In genomic region chr12:44209141-44209823, GRCm38 (mm10) we compare ENCODE assay signal across 8 mouse cellular contexts. TPM values are rescaled to one million over a fixed set of nuclear protein-coding genes. Genes with fewer than 3 reads are reported as not detected.
DNase-seq lines count a peak whose midpoint lies in the region; ATAC-seq lines count a peak whose summit lies in the region.

No protein-coding gene starts in this region.

- WGBS in embryonic facial prominence, embryonic 11.5 days: under 1% methylated on average over 37 of the region's 37 CpGs
- WGBS in heart, embryonic 13.5 days: under 1% methylated on average over 37 of the region's 37 CpGs
- under 1% methylated on average over 37 of the region's 37 CpGs for whole genome bisulfite sequencing in kidney, embryonic 15.5 days
- under 1% methylated on average over 37 of the region's 37 CpGs for WGBS in liver, embryonic 15.5 days (ENCODE audit: insufficient replicate concordance)
- under 1% methylated on average over 37 of the region's 37 CpGs for WGBS in neural tube, embryonic 14.5 days

- no peaks in the 10 kb centered on the region for H3K27me3 ChIP-seq in embryonic facial prominence, embryonic 11.5 days (ENCODE audit: control insufficient read depth, insufficient read depth, low read length)
- peaks cover 5% of the 10 kb centered on the region for H3K27me3 ChIP-seq in heart, embryonic 13.5 days (replicated peaks)
- H3K27me3 ChIP-seq in kidney, embryonic 15.5 days: no peaks in the 10 kb centered on the region
- no peaks in the 10 kb centered on the region for H3K27me3 ChIP-seq in liver, embryonic 15.5 days
- no peaks in the 10 kb centered on the region for H3K27me3 ChIP-seq in neural tube, embryonic 14.5 days (ENCODE audit: control insufficient read depth, insufficient read depth, low read length)

- no peak for ATAC-seq in embryonic facial prominence, embryonic 11.5 days (replicated peaks; ENCODE audit: insufficient number of reproducible peaks, low FRiP score, low TSS enrichment, low read depth)
- peak; percentile 20 for ATAC-seq in heart, embryonic 13.5 days (ENCODE audit: extremely low read depth, insufficient number of reproducible peaks, low FRiP score, low TSS enrichment)
- peak; percentile 44 for ATAC-seq in kidney, embryonic 15.5 days (replicated peaks; ENCODE audit: low FRiP score)
- ATAC-seq in liver, embryonic 15.5 days (ENCODE audit: insufficient read depth): no peak
- ATAC-seq in neural tube, embryonic 14.5 days (ENCODE audit: low read depth): no peak
- ATAC-seq in erythroid progenitor cell, adult 5-6 weeks (replicated peaks; ENCODE audit: low FRiP score, poor library complexity, severe bottlenecking): no peak

- peak overlapping the region; percentile 50 for H3K4me2 ChIP-seq in embryonic facial prominence, embryonic 11.5 days (ENCODE audit: low read depth, low read length)
- peak overlapping the region; percentile 85 for H3K4me2 ChIP-seq in heart, embryonic 13.5 days
- H3K4me2 ChIP-seq in kidney, embryonic 15.5 days: peak overlapping the region; percentile 75
- H3K4me2 ChIP-seq in liver, embryonic 15.5 days: peak overlapping the region; percentile 97
- peak overlapping the region; percentile 54 for H3K4me2 ChIP-seq in neural tube, embryonic 14.5 days (ENCODE audit: low read depth, low read length)

- peak overlapping the region; percentile 76 for H3K27ac ChIP-seq in embryonic facial prominence, embryonic 11.5 days (replicated peaks; ENCODE audit: low read depth, low read length)
- peak overlapping the region; percentile 82 for H3K27ac ChIP-seq in heart, embryonic 13.5 days (replicated peaks)
- H3K27ac ChIP-seq in kidney, embryonic 15.5 days: peak overlapping the region; percentile 89
- peak overlapping the region; percentile 82 for H3K27ac ChIP-seq in liver, embryonic 15.5 days (replicated peaks)
- H3K27ac ChIP-seq in neural tube, embryonic 14.5 days (ENCODE audit: low read depth, low read length): peak overlapping the region; percentile 88

- DNase-seq in CD4-positive helper T cell, adult 2 months (ENCODE audit: low read depth, low spot score): peak; percentile 51
- peak; percentile 14 to 34 for DNase-seq in adrenal gland, adult 18-20 months (ENCODE audit: low spot score in 2 of 2)
- DNase-seq in embryonic facial prominence, embryonic 11.5 days (ENCODE audit: low spot score): peak; percentile 47

- peak overlapping the region; percentile 92 for H3K4me3 ChIP-seq in embryonic facial prominence, embryonic 11.5 days (ENCODE audit: low read depth, low read length)
- peak overlapping the region; percentile 87 for H3K4me3 ChIP-seq in heart, embryonic 13.5 days
- peak overlapping the region; percentile 97 for H3K4me3 ChIP-seq in kidney, embryonic 15.5 days (replicated peaks)
- H3K4me3 ChIP-seq in liver, embryonic 15.5 days (replicated peaks): peak overlapping the region; percentile 85
- peak overlapping the region; percentile 93 for H3K4me3 ChIP-seq in neural tube, embryonic 14.5 days (ENCODE audit: low read depth, low read length)

- H3K9ac ChIP-seq in embryonic facial prominence, embryonic 11.5 days (replicated peaks; ENCODE audit: low read length): peak overlapping the region; percentile 87
- H3K9ac ChIP-seq in heart, embryonic 13.5 days: peak overlapping the region; percentile 92
- peak overlapping the region; percentile 89 for H3K9ac ChIP-seq in kidney, embryonic 15.5 days
- H3K9ac ChIP-seq in liver, embryonic 15.5 days: peak overlapping the region; percentile 85
- H3K9ac ChIP-seq in neural tube, embryonic 14.5 days (replicated peaks; ENCODE audit: low read depth, low read length): peak overlapping the region; percentile 89

- no peaks in the 10 kb centered on the region for H3K4me1 ChIP-seq in embryonic facial prominence, embryonic 11.5 days (ENCODE audit: control insufficient read depth, insufficient read depth, low read length)
- H3K4me1 ChIP-seq in heart, embryonic 13.5 days: peaks cover 13% of the 10 kb centered on the region
- peaks cover 8% of the 10 kb centered on the region; the same call in 1 of the 2 replicates for H3K4me1 ChIP-seq in kidney, embryonic 15.5 days
- peaks cover 23% of the 10 kb centered on the region for H3K4me1 ChIP-seq in liver, embryonic 15.5 days (replicated peaks)
- peaks cover 8% of the 10 kb centered on the region for H3K4me1 ChIP-seq in neural tube, embryonic 14.5 days (ENCODE audit: control insufficient read depth, insufficient read depth, low read length)

- no peaks in the 10 kb centered on the region for H3K9me3 ChIP-seq in embryonic facial prominence, embryonic 11.5 days (replicated peaks; ENCODE audit: control insufficient read depth, low read length)
- H3K9me3 ChIP-seq in heart, embryonic 13.5 days: no peaks in the 10 kb centered on the region
- no peaks in the 10 kb centered on the region for H3K9me3 ChIP-seq in kidney, embryonic 15.5 days (replicated peaks)
- H3K9me3 ChIP-seq in liver, embryonic 15.5 days (replicated peaks): no peaks in the 10 kb centered on the region
- no peaks in the 10 kb centered on the region for H3K9me3 ChIP-seq in neural tube, embryonic 14.5 days (ENCODE audit: control insufficient read depth, low read length)

- H3K36me3 ChIP-seq in embryonic facial prominence, embryonic 11.5 days (replicated peaks; ENCODE audit: control insufficient read depth, insufficient read depth, low read depth, low read length): no peaks in the 10 kb centered on the region
- peaks cover 15% of the 10 kb centered on the region for H3K36me3 ChIP-seq in heart, embryonic 13.5 days
- peaks cover 11% of the 10 kb centered on the region for H3K36me3 ChIP-seq in kidney, embryonic 15.5 days
- H3K36me3 ChIP-seq in liver, embryonic 15.5 days (replicated peaks): peaks cover 9% of the 10 kb centered on the region; the same call in 1 of the 2 replicates
- no peaks in the 10 kb centered on the region; the same call in 1 of the 2 replicates for H3K36me3 ChIP-seq in neural tube, embryonic 14.5 days (ENCODE audit: control insufficient read depth, insufficient read depth, low read length)

RNA-seq across cellular contexts. Expression of gene Dnajb9, which starts 0.8 kb away (rescaled TPM):
- 10 to 100 TPM; 56.9 TPM for total RNA-seq in adrenal gland, adult 18-20 months (2021)
- polyA plus RNA-seq in embryonic facial prominence, embryonic 11.5 days (2014; fragmentation: Nextera tagmentation; extraction: Ambion mirVana): 30.0 and 30.5 TPM in 2 replicates
- polyA plus RNA-seq in heart, embryonic 13.5 days (2015; fragmentation: Nextera tagmentation; extraction: Ambion mirVana): 20.3 and 22.7 TPM in 2 replicates
- polyA plus RNA-seq in kidney, embryonic 15.5 days (2015; fragmentation: Nextera tagmentation; extraction: Ambion mirVana): 21.9 and 24.0 TPM in 2 replicates
- 17.3 and 17.4 TPM in 2 replicates for polyA plus RNA-seq in liver, embryonic 15.5 days (2015; fragmentation: Nextera tagmentation; extraction: Ambion mirVana)
- polyA plus RNA-seq in neural tube, embryonic 14.5 days (2014; fragmentation: Nextera tagmentation; extraction: Ambion mirVana): 40.0 and 42.2 TPM in 2 replicates
- total RNA-seq in erythroid progenitor cell, adult 5-6 weeks (2015; ENCODE audit: low replicate concordance): 24.9 and 34.0 TPM in 2 replicates
- 3.9 and 7.9 TPM in 2 replicates for total RNA-seq in erythroid progenitor cell, adult 5-6 weeks (2017; ENCODE audit: low replicate concordance)

RNA-seq across cellular contexts. Expression of gene Pnpla8, which starts 11.9 kb away (rescaled TPM):
- 100 to 1,000 TPM; 123 to 143 TPM for total RNA-seq in adrenal gland, adult 18-20 months (2021)
- polyA plus RNA-seq in embryonic facial prominence, embryonic 11.5 days (2014; fragmentation: Nextera tagmentation; extraction: Ambion mirVana): 70.2 and 72.6 TPM in 2 replicates
- 55.5 and 60.9 TPM in 2 replicates for polyA plus RNA-seq in heart, embryonic 13.5 days (2015; fragmentation: Nextera tagmentation; extraction: Ambion mirVana)
- polyA plus RNA-seq in kidney, embryonic 15.5 days (2015; fragmentation: Nextera tagmentation; extraction: Ambion mirVana): 65.1 and 71.8 TPM in 2 replicates
- polyA plus RNA-seq in liver, embryonic 15.5 days (2015; fragmentation: Nextera tagmentation; extraction: Ambion mirVana): 26.0 and 28.0 TPM in 2 replicates
- 161 and 175 TPM in 2 replicates for polyA plus RNA-seq in neural tube, embryonic 14.5 days (2014; fragmentation: Nextera tagmentation; extraction: Ambion mirVana)
- total RNA-seq in erythroid progenitor cell, adult 5-6 weeks (2015; ENCODE audit: low replicate concordance): 37.8 and 67.1 TPM in 2 replicates
- total RNA-seq in erythroid progenitor cell, adult 5-6 weeks (2017; ENCODE audit: low replicate concordance): 27.3 and 32.0 TPM in 2 replicates

Comparison
In these comparisons a context has a peak if more than half of its experiments do, and no peak if none do; other contexts are left out.
1. ATAC-seq: peak in heart, embryonic 13.5 days (single experiment) and kidney, embryonic 15.5 days (single experiment); none in embryonic facial prominence, embryonic 11.5 days (single experiment), liver, embryonic 15.5 days (single experiment), neural tube, embryonic 14.5 days (single experiment) and erythroid progenitor cell, adult 5-6 weeks (single experiment).
2. Peak in every context shown above with its lines, with median percentiles within 50 percentile points of each other: DNase-seq, H3K27ac ChIP-seq, H3K4me2 ChIP-seq, H3K4me3 ChIP-seq and H3K9ac ChIP-seq.